16 mouse cellular contexts compared by ENCODE assay signal in genomic region chr11:52997421-52997820, GRCm38 (mm10).
DNase-seq lines count a peak whose midpoint lies in the region; ATAC-seq lines count a peak whose summit lies in the region.
"Had no signal": no experiment of that assay in that cellular context is flagged by ENCODE, and none has a peak within 500 bp of the region (broad histone marks: within the 10 kb centered on the region; RNA-seq: fewer than 3 reads in every experiment).

No protein-coding gene starts in this region.

- WGBS in hindbrain, embryonic 10.5 days: 35% methylated on average over 4 of the region's 4 CpGs
- WGBS in hindbrain, embryonic 13.5 days: 51% methylated on average over 4 of the region's 4 CpGs
- WGBS in hindbrain, embryonic 16.5 days: 31% methylated on average over 4 of the region's 4 CpGs

- no peak overlapping the region for H3K4me2 ChIP-seq in hindbrain, embryonic 13.5 days
- no peak overlapping the region for H3K4me2 ChIP-seq in hindbrain, embryonic 16.5 days (ENCODE audit: low read length)
- H3K4me2 ChIP-seq: forebrain, embryonic 13.5 days had no signal

- no peaks in the 10 kb centered on the region; the same call in 1 of the 2 replicates for H3K9me3 ChIP-seq in hindbrain, embryonic 10.5 days
- no peaks in the 10 kb centered on the region for H3K9me3 ChIP-seq in hindbrain, embryonic 13.5 days
- H3K9me3 ChIP-seq in hindbrain, embryonic 16.5 days (ENCODE audit: control insufficient read depth, low read length): no peaks in the 10 kb centered on the region

- H3K36me3 ChIP-seq in hindbrain, embryonic 10.5 days: no peaks in the 10 kb centered on the region
- no peaks in the 10 kb centered on the region for H3K36me3 ChIP-seq in hindbrain, embryonic 13.5 days
- no peaks in the 10 kb centered on the region for H3K36me3 ChIP-seq in hindbrain, embryonic 16.5 days (ENCODE audit: control insufficient read depth, insufficient read depth, low read length)

- 0 out of 2 replicates have a peak overlapping the region, but pooled peaks have one; percentile 8 for H3K27ac ChIP-seq in hindbrain, embryonic 10.5 days
- no peak overlapping the region for H3K27ac ChIP-seq in hindbrain, embryonic 13.5 days
- H3K27ac ChIP-seq in hindbrain, embryonic 16.5 days (ENCODE audit: low read depth, low read length): peak overlapping the region; percentile 39; the same call in 1 of the 2 replicates
- H3K27ac ChIP-seq: forebrain, embryonic 13.5 days; gastrocnemius, adult 2 months; left cerebral cortex, adult 2 months had no signal

- no peak overlapping the region for H3K9ac ChIP-seq in hindbrain, embryonic 13.5 days
- H3K9ac ChIP-seq in hindbrain, embryonic 16.5 days (ENCODE audit: low read depth, low read length): no peak overlapping the region
- H3K9ac ChIP-seq: forebrain, embryonic 13.5 days; liver, postnatal 0 days had no signal

- no peak for ATAC-seq in hindbrain, embryonic 13.5 days (ENCODE audit: low FRiP score)
- ATAC-seq in hindbrain, embryonic 16.5 days: peak; percentile 68
- ATAC-seq: activated CD4-positive, CD25-positive, alpha-beta regulatory T cell, adult 4 months; forebrain, embryonic 13.5 days; liver, postnatal 0 days had no signal

- DNase-seq in hindbrain, embryonic 10.5 days (ENCODE audit: low spot score): no peak
- DNase-seq in retina, postnatal 1 day: peak; percentile 49
- no peak for DNase-seq in retina, embryonic 14.5 days (ENCODE audit: low spot score)
- DNase-seq in cerebellum, adult 11 months: no peak
- no peak for DNase-seq in urinary bladder, adult 2 months (ENCODE audit: low spot score)
- DNase-seq: cerebellum, adult 9-10 months; gastrocnemius, adult 2 months; kidney, adult 2 months; kidney, postnatal 4 days; liver, postnatal 0 days; right cerebral cortex, adult 18-20 months had no signal

- no peaks in the 10 kb centered on the region for H3K4me1 ChIP-seq in hindbrain, embryonic 10.5 days (replicated peaks)
- H3K4me1 ChIP-seq in hindbrain, embryonic 13.5 days (replicated peaks): peaks cover 12% of the 10 kb centered on the region; the same call in 1 of the 2 replicates
- H3K4me1 ChIP-seq in hindbrain, embryonic 16.5 days (ENCODE audit: control insufficient read depth, insufficient read depth, low read depth, low read length): peaks cover 6% of the 10 kb centered on the region; the same call in 1 of the 2 replicates
- H3K4me1 ChIP-seq: forebrain, embryonic 13.5 days had no signal

- no peaks in the 10 kb centered on the region for H3K27me3 ChIP-seq in hindbrain, embryonic 10.5 days (ENCODE audit: insufficient read depth, poor library complexity, severe bottlenecking)
- H3K27me3 ChIP-seq in hindbrain, embryonic 13.5 days: no peaks in the 10 kb centered on the region
- no peaks in the 10 kb centered on the region for H3K27me3 ChIP-seq in hindbrain, embryonic 16.5 days (replicated peaks; ENCODE audit: control insufficient read depth, insufficient read depth, low read length)
- H3K27me3 ChIP-seq: forebrain, embryonic 13.5 days had no signal

- H3K4me3 ChIP-seq in hindbrain, embryonic 10.5 days: no peak overlapping the region
- no peak overlapping the region for H3K4me3 ChIP-seq in hindbrain, embryonic 13.5 days
- no peak overlapping the region for H3K4me3 ChIP-seq in hindbrain, embryonic 16.5 days (ENCODE audit: low read length)
- H3K4me3 ChIP-seq: forebrain, embryonic 13.5 days; gastrocnemius, adult 2 months; left cerebral cortex, adult 2 months had no signal
